Mouse (Mus musculus) gastrocnemius, postnatal 4 days (tissue): ENCODE results near the gene Krt13. TPM values are rescaled to one million over a fixed set of nuclear protein-coding genes. Genes with fewer than 3 reads are reported as not detected.

ENCODE experiments used
- DNase-seq, 2 experiments: peaks; one replicate each; pipeline ENCODE4 v3.0.0; 2021 to 2022; ENCODE audit warnings: low spot score in 2 of 2, mixed read lengths in 2 of 2
- long read RNA-seq, 2 experiments: library from polyadenylated mRNA; stranded (forward); transcript quantifications; one replicate each; pipeline ENCODE4 v2.0.0; 2021
- total RNA-seq, 2 experiments: library from RNA; stranded (reverse); gene quantifications; 2 replicates each; pipeline ENCODE4 v1.2.3; 2021

Krt13 gene
- total RNA-seq = not detected
- long read RNA-seq, experiment 1 = 0 reads
- long read RNA-seq, experiment 2 = 0 reads

- no peak for DNase-seq
These were observed at the start of gene Krt13 for GRCm38 (mm10) chr11:100121466-100121865. Gene Krt13 (minus strand): TSS chr11:100121566.

GRCm38 (mm10) chr11:100168765-100169762 is 47.7 kb upstream of the Krt13 start:
- DNase-seq = peak; percentile 55 to 62

- no peak for DNase-seq
These were observed 46.7 kb upstream of the Krt13 start for GRCm38 (mm10) chr11:100168071-100168470.

GRCm38 (mm10) chr11:100164392-100164791 is 43.0 kb upstream of the Krt13 start:
- no peak for DNase-seq

- DNase-seq = no peak
These were observed 36.6 kb upstream of the Krt13 start for GRCm38 (mm10) chr11:100157908-100158477.

- DNase-seq = no peak
These were observed 36.0 kb upstream of the Krt13 start for GRCm38 (mm10) chr11:100157331-100157730.

- no peak for DNase-seq
These were observed 34.3 kb upstream of the Krt13 start for GRCm38 (mm10) chr11:100155497-100156255.

GRCm38 (mm10) chr11:100148615-100149330 is 27.4 kb upstream of the Krt13 start, which contains the start of gene Krt19:
Gene Krt19 (minus strand): TSS chr11:100148665.
- DNase-seq = no peak

- no peak for DNase-seq
These were observed 26.4 kb upstream of the Krt13 start for GRCm38 (mm10) chr11:100147566-100148353.

GRCm38 (mm10) chr11:100145858-100146560 is 24.6 kb upstream of the Krt13 start:
- no peak for DNase-seq

GRCm38 (mm10) chr11:100145104-100145503 is 23.7 kb upstream of the Krt13 start:
- no peak for DNase-seq

GRCm38 (mm10) chr11:100140966-100141365 is 19.6 kb upstream of the Krt13 start:
- DNase-seq = no peak

GRCm38 (mm10) chr11:100139391-100139790 is 18.0 kb upstream of the Krt13 start:
- no peak for DNase-seq

GRCm38 (mm10) chr11:100138809-100139208 is 17.4 kb upstream of the Krt13 start:
- no peak for DNase-seq

GRCm38 (mm10) chr11:100137693-100138092 is 16.3 kb upstream of the Krt13 start:
- no peak for DNase-seq

GRCm38 (mm10) chr11:100136559-100136958 is 15.2 kb upstream of the Krt13 start:
- DNase-seq = no peak

GRCm38 (mm10) chr11:100135731-100136130 is 14.4 kb upstream of the Krt13 start, which contains the start of gene Krt15:
Gene Krt15 (minus strand): TSS chr11:100135928.
- no peak for DNase-seq

GRCm38 (mm10) chr11:100124901-100125300 is 3.5 kb upstream of the Krt13 start:
- DNase-seq = no peak

GRCm38 (mm10) chr11:100120331-100120730 is 1.0 kb downstream of the Krt13 start:
- no peak for DNase-seq
